In the genomic region with DNA sequence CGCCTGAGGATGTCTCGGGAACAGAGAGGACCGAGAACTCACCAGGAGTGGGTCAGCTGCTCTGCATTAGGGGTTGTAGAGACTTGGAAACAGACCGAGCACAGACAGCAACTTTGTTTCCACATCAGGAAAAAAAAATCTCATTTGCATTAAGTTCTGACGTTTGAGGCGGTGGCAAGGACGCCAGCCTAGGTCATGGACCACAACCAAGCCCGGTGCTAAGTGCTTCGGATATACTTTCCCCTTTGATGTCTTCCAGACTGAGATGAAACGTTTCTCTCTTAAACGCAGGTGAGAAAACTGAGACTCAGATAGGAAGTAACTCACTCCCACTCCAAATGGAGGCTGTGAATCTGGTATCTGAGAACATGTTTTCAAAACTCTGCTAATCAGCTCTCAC, we compare ENCODE assay signal across 12 mouse cellular contexts.
DNase-seq lines count a peak whose midpoint lies in the region; ATAC-seq and TF ChIP-seq lines count a peak whose summit lies in the region.
"Had no signal": no experiment of that assay in that cellular context is flagged by ENCODE, and none has a peak within 500 bp of the region (broad histone marks: within the 10 kb centered on the region; RNA-seq: fewer than 3 reads in every experiment).

No protein-coding gene starts in this region.

- H3K36me3 ChIP-seq in heart, embryonic 13.5 days: no peaks in the 10 kb centered on the region
- H3K36me3 ChIP-seq in thymus, adult 2 months (ENCODE audit: control insufficient read depth, insufficient read depth, low read length): no peaks in the 10 kb centered on the region

- H3K4me1 ChIP-seq in heart, embryonic 13.5 days: peaks cover 20% of the 10 kb centered on the region
- peaks cover 13% of the 10 kb centered on the region for H3K4me1 ChIP-seq in thymus, adult 2 months (replicated peaks; ENCODE audit: control insufficient read depth, insufficient read depth, low read length)

- intact Hi-C loops in heart, postnatal 36 days (cut with DNase I): no loop called here
- intact Hi-C loops in left cerebral cortex, postnatal 25 days (cut with DNase I): no loop called here

- no peak for TF ChIP-seq CTCF in thymus, adult 2 months (IDR thresholded peaks at IDR 0.05; ENCODE audit: borderline replicate concordance, control insufficient read depth, extremely low read depth, insufficient read depth, low read length, poor library complexity)

- ATAC-seq in heart, embryonic 13.5 days (ENCODE audit: extremely low read depth, insufficient number of reproducible peaks, low FRiP score, low TSS enrichment): no peak
- ATAC-seq in activated CD4-positive, CD25-positive, alpha-beta regulatory T cell, adult 4 months: peak; percentile 85
- ATAC-seq: intestine, embryonic 16.5 days had no signal

- H3K27me3 ChIP-seq in heart, embryonic 13.5 days (replicated peaks): no peaks in the 10 kb centered on the region
- H3K27me3 ChIP-seq in thymus, adult 2 months (ENCODE audit: control insufficient read depth, insufficient read depth, low read length): no peaks in the 10 kb centered on the region

- peak overlapping the region; percentile 31 for H3K4me2 ChIP-seq in heart, embryonic 13.5 days
- H3K4me2 ChIP-seq: lung, embryonic 14.5 days had no signal

- peak overlapping the region; percentile 65 for H3K27ac ChIP-seq in heart, embryonic 13.5 days (replicated peaks)
- 0 out of 2 replicates have a peak overlapping the region, but pooled peaks have one; percentile 0 for H3K27ac ChIP-seq in thymus, adult 2 months (ENCODE audit: control insufficient read depth, insufficient read depth, low read length)
- H3K27ac ChIP-seq: stomach, postnatal 0 days had no signal

- TF ChIP-seq POLR2A in thymus, adult 2 months (IDR thresholded peaks at IDR 0.05; ENCODE audit: control insufficient read depth, extremely low read depth, insufficient read depth, low read length, poor library complexity): no peak

- DNase-seq in heart, postnatal 36 days: no peak
- DNase-seq in CD4-positive helper T cell, adult 2 months (ENCODE audit: low read depth, low spot score): peak; percentile 88
- peak; percentile 23 for DNase-seq in thymus, adult 2 months
- no peak for DNase-seq in left cerebral cortex, postnatal 25 days (ENCODE audit: low spot score in 2 of 2)
- no peak for DNase-seq in MN1 (ENCODE audit: low spot score)
- DNase-seq: liver had no signal

- H3K4me3 ChIP-seq in heart, embryonic 13.5 days: no peak overlapping the region
- no peak overlapping the region for H3K4me3 ChIP-seq in thymus, adult 2 months (ENCODE audit: control insufficient read depth, insufficient read depth, low read length)
- H3K4me3 ChIP-seq: megakaryocyte, embryonic 14.5 days had no signal

- WGBS in heart, embryonic 13.5 days: 6% methylated on average over 11 of the region's 11 CpGs
- WGBS in thymus, adult 2 months: 33% methylated on average over 11 of the region's 11 CpGs

- peak overlapping the region; percentile 0; the same call in 1 of the 2 replicates for H3K9ac ChIP-seq in heart, embryonic 13.5 days
- H3K9ac ChIP-seq: lung, embryonic 14.5 days had no signal

- no peaks in the 10 kb centered on the region for H3K9me3 ChIP-seq in heart, embryonic 13.5 days
- H3K9me3 ChIP-seq: megakaryocyte, embryonic 14.5 days had no signal

Comparison
In these comparisons a context has a peak if more than half of its experiments do, and no peak if none do; other contexts are left out.
1. DNase-seq: peak in CD4-positive helper T cell, adult 2 months (single experiment) and thymus, adult 2 months (single experiment); none in heart, postnatal 36 days (0 of 2), left cerebral cortex, postnatal 25 days (0 of 2) and MN1 (single experiment).